Mouse (Mus musculus) cerebellum, postnatal 36 days (tissue): Measurements from ENCODE around the gene Hltf.
A peak's percentile ranks its signal among the peaks of the same experiment; 100 is the strongest.
"Not testable (repeated sequence)": the region's sequence is repeated elsewhere in the genome, so short reads cannot be mapped to it uniquely, and the experiment has no call there.

Source experiments
- DNase-seq, 2 experiments: peaks; one replicate each; pipeline ENCODE4 v3.0.0; 2021 to 2022; ENCODE audit warnings: mixed read lengths in 2 of 2

Hltf gene

GRCm38 (mm10) chr3:20057306-20058196 lies at the start of gene Hltf:
TSS of gene Hltf (plus strand) at chr3:20057811.
- DNase-seq = peak; percentile 92 to 97

GRCm38 (mm10) chr3:20010464-20010863 lies 47.1 kb upstream of the Hltf start:
- DNase-seq = no peak

- DNase-seq = not testable (repeated sequence)
These were observed 46.7 kb upstream of the Hltf start for GRCm38 (mm10) chr3:20010905-20011304.

- DNase-seq = no peak
These were observed 43.2 kb upstream of the Hltf start for GRCm38 (mm10) chr3:20014454-20014853.

GRCm38 (mm10) chr3:20018076-20018475 lies 39.5 kb upstream of the Hltf start:
- DNase-seq = no peak

- no peak for DNase-seq
These were observed 33.8 kb upstream of the Hltf start for GRCm38 (mm10) chr3:20023832-20024231.

GRCm38 (mm10) chr3:20026481-20026880 lies 31.1 kb upstream of the Hltf start:
- DNase-seq = no peak

GRCm38 (mm10) chr3:20026996-20027689 lies 30.5 kb upstream of the Hltf start:
- DNase-seq = no peak

GRCm38 (mm10) chr3:20027788-20028187 lies 29.8 kb upstream of the Hltf start:
- DNase-seq = no peak

- DNase-seq = no peak
These were observed 29.0 kb upstream of the Hltf start for GRCm38 (mm10) chr3:20028640-20029039.

GRCm38 (mm10) chr3:20030807-20031206 lies 26.8 kb upstream of the Hltf start:
- DNase-seq = no peak

GRCm38 (mm10) chr3:20033761-20034718 lies 23.6 kb upstream of the Hltf start:
- no peak for DNase-seq

- DNase-seq = peak; percentile 85
These were observed 22.7 kb upstream of the Hltf start, which contains the start of gene Hps3 for GRCm38 (mm10) chr3:20034719-20035404. TSS of gene Hps3 (minus strand) at chr3:20035315.

GRCm38 (mm10) chr3:20036069-20036468 lies 21.5 kb upstream of the Hltf start:
- DNase-seq = no peak

GRCm38 (mm10) chr3:20041461-20041860 lies 16.1 kb upstream of the Hltf start:
- not testable (repeated sequence) for DNase-seq

- not testable (repeated sequence) for DNase-seq
These were observed 12.9 kb upstream of the Hltf start for GRCm38 (mm10) chr3:20044736-20045135.

GRCm38 (mm10) chr3:20058197-20058541 lies 558 bp downstream of the Hltf start:
- DNase-seq = no peak

- no peak for DNase-seq
These were observed 18.8 kb downstream of the Hltf start for GRCm38 (mm10) chr3:20076145-20077053.

GRCm38 (mm10) chr3:20082161-20082560 lies 24.6 kb downstream of the Hltf start:
- DNase-seq = no peak

GRCm38 (mm10) chr3:20103830-20104229 lies 46.2 kb downstream of the Hltf start:
- no peak for DNase-seq

- no peak for DNase-seq
These were observed 46.7 kb downstream of the Hltf start for GRCm38 (mm10) chr3:20104318-20104717.
